Mouse (Mus musculus) frontal cortex, adult 2 months (tissue): ENCODE measurements around the gene Vps53. TPM values are rescaled to one million over a fixed set of nuclear protein-coding genes. Genes with fewer than 3 reads are reported as not detected.
A peak's percentile ranks its signal among the peaks of the same experiment; 100 is the strongest.

Experiments
- DNase-seq, 2 experiments: peaks; one replicate each; pipeline ENCODE4 v3.0.0; 2022; ENCODE audit warnings: low spot score in 1 of 2; ENCODE audit errors: extremely low spot score in 1 of 2
- polyA plus RNA-seq: library from polyadenylated mRNA; depleted of rRNA; stranded (reverse); fragments of >200 nt; gene quantifications from 2 replicates; pipeline ENCODE4 v1.2.3, GENCODE M21; 2012

The Vps53 gene
- polyA plus RNA-seq, 1 experiment, result 54.6 TPM

- DNase-seq, result no peak
Observed at GRCm38 (mm10) chr11:76065521-76066095, 113.8 kb downstream of the Vps53 start.

GRCm38 (mm10) chr11:76064411-76064810, 115.0 kb downstream of the Vps53 start:
- DNase-seq, result no peak

- DNase-seq, result no peak
Observed at GRCm38 (mm10) chr11:76060906-76061305, 118.5 kb downstream of the Vps53 start.

- no peak for DNase-seq
Observed at GRCm38 (mm10) chr11:76059971-76060370, 119.5 kb downstream of the Vps53 start.

GRCm38 (mm10) chr11:76056487-76056886, 123.0 kb downstream of the Vps53 start:
- no peak for DNase-seq

- no peak for DNase-seq
Observed at GRCm38 (mm10) chr11:76052496-76052895, 127.0 kb downstream of the Vps53 start.

- no peak for DNase-seq
Observed at GRCm38 (mm10) chr11:76050967-76051512, 128.4 kb downstream of the Vps53 start.

- DNase-seq, result no peak
Observed at GRCm38 (mm10) chr11:76050509-76050908, 128.9 kb downstream of the Vps53 start.

GRCm38 (mm10) chr11:76045367-76045766, 134.1 kb downstream of the Vps53 start:
- DNase-seq, result no peak

GRCm38 (mm10) chr11:76044468-76044867, 135.0 kb downstream of the Vps53 start:
- DNase-seq, result no peak

- DNase-seq, result peak; percentile 80 to 81
Observed at GRCm38 (mm10) chr11:76042882-76043281, 136.6 kb downstream of the Vps53 start.

- DNase-seq, result no peak
Observed at GRCm38 (mm10) chr11:76042041-76042638, 137.3 kb downstream of the Vps53 start.

- DNase-seq, result no peak
Observed at GRCm38 (mm10) chr11:76040761-76041376, 138.6 kb downstream of the Vps53 start.

GRCm38 (mm10) chr11:76040106-76040505, 139.3 kb downstream of the Vps53 start:
- DNase-seq, result no peak

- DNase-seq, result no peak
Observed at GRCm38 (mm10) chr11:76039271-76040053, 140.0 kb downstream of the Vps53 start.

- no peak for DNase-seq
Observed at GRCm38 (mm10) chr11:76037581-76038294, 141.7 kb downstream of the Vps53 start.

- DNase-seq, result no peak
Observed at GRCm38 (mm10) chr11:76035182-76035581, 144.3 kb downstream of the Vps53 start.

GRCm38 (mm10) chr11:76033836-76034235, 145.6 kb downstream of the Vps53 start:
- no peak for DNase-seq

GRCm38 (mm10) chr11:76033359-76033758, 146.1 kb downstream of the Vps53 start:
- DNase-seq, result no peak

GRCm38 (mm10) chr11:76028072-76028465, 151.4 kb downstream of the Vps53 start:
- DNase-seq, result no peak
